Mouse (Mus musculus): ENCODE data around the gene Krtap10-4. TPM values are rescaled to one million over a fixed set of nuclear protein-coding genes. Genes with fewer than 3 reads are reported as not detected.

The Krtap10-4 gene
- polyA plus RNA-seq, 1 experiment from 2014 or later, result not detected

- Histone ChIP-seq H3K9me3 (replicated peaks; ENCODE audit: low read length) (no peaks in the 10 kb centered on the region), H3K27me3 (ENCODE audit: insufficient read depth, low read length) (no peaks in the 10 kb centered on the region), H3K27ac (no peak within 1 kb of the TSS), H3K4me1 (replicated peaks; ENCODE audit: insufficient read depth, low read length) (no peaks in the 10 kb centered on the region), H3K36me3 (ENCODE audit: insufficient read depth, low read length) (no peaks in the 10 kb centered on the region), H3K9ac (ENCODE audit: low read depth, low read length) (no peak within 1 kb of the TSS), H3K4me3 (replicated peaks; ENCODE audit: low read depth, low read length) (no peak within 1 kb of the TSS), H3K4me2 (ENCODE audit: low read length) (no peak within 1 kb of the TSS)
- ATAC-seq (replicated peaks; ENCODE audit: low FRiP score, low read depth) (no peak), DNase-seq (ENCODE audit: low spot score) (no peak)
- 66% methylated on average over 9 of the region's 9 CpGs for WGBS
- no peak for TF ChIP-seq CTCF (IDR thresholded peaks at IDR 0.05; ENCODE audit: low read depth)
Observed at GRCm38 (mm10) chr10:77852559-77852958, 25.7 kb upstream of the Krtap10-4 start, which contains the start of gene Gm10318. Gene Gm10318 (plus strand): TSS chr10:77852859.

GRCm38 (mm10) chr10:77847538-77847937 lies 20.6 kb upstream of the Krtap10-4 start:
- no peak for ATAC-seq (replicated peaks; ENCODE audit: low FRiP score, low read depth)
- WGBS, result 80% methylated on average over 2 of the region's 2 CpGs
- Histone ChIP-seq H3K27ac (no peak overlapping the region), H3K9ac (ENCODE audit: low read depth, low read length) (no peak overlapping the region), H3K9me3 (replicated peaks; ENCODE audit: low read length) (0 out of 2 replicates have a peak, but pooled peaks cover 5% of the 10 kb centered on the region), H3K4me2 (ENCODE audit: low read length) (no peak overlapping the region), H3K27me3 (ENCODE audit: insufficient read depth, low read length) (no peaks in the 10 kb centered on the region), H3K4me1 (replicated peaks; ENCODE audit: insufficient read depth, low read length) (no peaks in the 10 kb centered on the region), H3K36me3 (ENCODE audit: insufficient read depth, low read length) (no peaks in the 10 kb centered on the region), H3K4me3 (replicated peaks; ENCODE audit: low read depth, low read length) (no peak overlapping the region)
- TF ChIP-seq CTCF (IDR thresholded peaks at IDR 0.05; ENCODE audit: low read depth), result no peak
- DNase-seq (ENCODE audit: low spot score), result no peak

GRCm38 (mm10) chr10:77846961-77847360 lies 20.1 kb upstream of the Krtap10-4 start:
- Histone ChIP-seq H3K27me3 (ENCODE audit: insufficient read depth, low read length) (no peaks in the 10 kb centered on the region), H3K9ac (ENCODE audit: low read depth, low read length) (no peak overlapping the region), H3K27ac (no peak overlapping the region), H3K4me2 (ENCODE audit: low read length) (no peak overlapping the region), H3K9me3 (replicated peaks; ENCODE audit: low read length) (0 out of 2 replicates have a peak, but pooled peaks cover 5% of the 10 kb centered on the region), H3K36me3 (ENCODE audit: insufficient read depth, low read length) (no peaks in the 10 kb centered on the region), H3K4me3 (replicated peaks; ENCODE audit: low read depth, low read length) (no peak overlapping the region), H3K4me1 (replicated peaks; ENCODE audit: insufficient read depth, low read length) (no peaks in the 10 kb centered on the region)
- no peak for DNase-seq (ENCODE audit: low spot score)
- no peak for ATAC-seq (replicated peaks; ENCODE audit: low FRiP score, low read depth)
- 26% methylated on average over 2 of the region's 2 CpGs for WGBS
- no peak for TF ChIP-seq CTCF (IDR thresholded peaks at IDR 0.05; ENCODE audit: low read depth)

- H3K4me1 ChIP-seq (replicated peaks; ENCODE audit: insufficient read depth, low read length), result no peaks in the 10 kb centered on the region
- DNase-seq (ENCODE audit: low spot score) (no peak), ATAC-seq (replicated peaks; ENCODE audit: low FRiP score, low read depth) (no peak)
- 75% methylated on average over 3 of the region's 3 CpGs for WGBS
- no peak within 1 kb of the TSS for H3K4me2 ChIP-seq (ENCODE audit: low read length)
- H3K36me3 ChIP-seq (ENCODE audit: insufficient read depth, low read length), result no peaks in the 10 kb centered on the region
- no peak within 1 kb of the TSS for H3K4me3 ChIP-seq (replicated peaks; ENCODE audit: low read depth, low read length)
- no peaks in the 10 kb centered on the region for H3K27me3 ChIP-seq (ENCODE audit: insufficient read depth, low read length)
- no peak for TF ChIP-seq CTCF (IDR thresholded peaks at IDR 0.05; ENCODE audit: low read depth)
- no peak within 1 kb of the TSS for H3K9ac ChIP-seq (ENCODE audit: low read depth, low read length)
- H3K9me3 ChIP-seq (replicated peaks; ENCODE audit: low read length), result 0 out of 2 replicates have a peak, but pooled peaks cover 5% of the 10 kb centered on the region
- no peak within 1 kb of the TSS for H3K27ac ChIP-seq
Observed at GRCm38 (mm10) chr10:77846503-77846902, 19.6 kb upstream of the Krtap10-4 start, which contains the start of gene Gm36176. Gene Gm36176 (plus strand): TSS chr10:77846803.

GRCm38 (mm10) chr10:77839006-77839405 lies 12.1 kb upstream of the Krtap10-4 start:
- no peak overlapping the region for H3K4me3 ChIP-seq (replicated peaks; ENCODE audit: low read depth, low read length)
- H3K4me1 ChIP-seq (replicated peaks; ENCODE audit: insufficient read depth, low read length), result no peaks in the 10 kb centered on the region
- TF ChIP-seq CTCF (IDR thresholded peaks at IDR 0.05; ENCODE audit: low read depth), result no peak
- H3K9ac ChIP-seq (ENCODE audit: low read depth, low read length), result no peak overlapping the region
- 65% methylated on average over 6 of the region's 6 CpGs for WGBS
- no peak overlapping the region for H3K27ac ChIP-seq
- DNase-seq (ENCODE audit: low spot score), result no peak
- H3K27me3 ChIP-seq (ENCODE audit: insufficient read depth, low read length), result no peaks in the 10 kb centered on the region
- H3K9me3 ChIP-seq (replicated peaks; ENCODE audit: low read length), result 0 out of 2 replicates have a peak, but pooled peaks cover 5% of the 10 kb centered on the region
- ATAC-seq (replicated peaks; ENCODE audit: low FRiP score, low read depth), result no peak
- no peaks in the 10 kb centered on the region for H3K36me3 ChIP-seq (ENCODE audit: insufficient read depth, low read length)
- no peak overlapping the region for H3K4me2 ChIP-seq (ENCODE audit: low read length)

- no peaks in the 10 kb centered on the region for H3K4me1 ChIP-seq (replicated peaks; ENCODE audit: insufficient read depth, low read length)
- ATAC-seq (replicated peaks; ENCODE audit: low FRiP score, low read depth) (no peak), DNase-seq (ENCODE audit: low spot score) (no peak)
- no peak within 1 kb of the TSS for H3K27ac ChIP-seq
- no peaks in the 10 kb centered on the region for H3K9me3 ChIP-seq (replicated peaks; ENCODE audit: low read length)
- no peak within 1 kb of the TSS for H3K9ac ChIP-seq (ENCODE audit: low read depth, low read length)
- H3K36me3 ChIP-seq (ENCODE audit: insufficient read depth, low read length), result no peaks in the 10 kb centered on the region
- H3K4me3 ChIP-seq (replicated peaks; ENCODE audit: low read depth, low read length), result no peak within 1 kb of the TSS
- WGBS, result 65% methylated on average over 9 of the region's 9 CpGs
- no peak within 1 kb of the TSS for H3K4me2 ChIP-seq (ENCODE audit: low read length)
- no peaks in the 10 kb centered on the region for H3K27me3 ChIP-seq (ENCODE audit: insufficient read depth, low read length)
- no peak for TF ChIP-seq CTCF (IDR thresholded peaks at IDR 0.05; ENCODE audit: low read depth)
Observed at GRCm38 (mm10) chr10:77835647-77836046, 8.8 kb upstream of the Krtap10-4 start, which contains the start of gene Krtap10-10. Gene Krtap10-10 (plus strand): TSS chr10:77835947.

GRCm38 (mm10) chr10:77819203-77819602 lies 7.7 kb downstream of the Krtap10-4 start:
- Histone ChIP-seq H3K27ac (no peak overlapping the region), H3K4me2 (ENCODE audit: low read length) (no peak overlapping the region), H3K9me3 (replicated peaks; ENCODE audit: low read length) (no peaks in the 10 kb centered on the region), H3K4me3 (replicated peaks; ENCODE audit: low read depth, low read length) (no peak overlapping the region), H3K9ac (ENCODE audit: low read depth, low read length) (no peak overlapping the region), H3K36me3 (ENCODE audit: insufficient read depth, low read length) (no peaks in the 10 kb centered on the region), H3K4me1 (replicated peaks; ENCODE audit: insufficient read depth, low read length) (no peaks in the 10 kb centered on the region), H3K27me3 (ENCODE audit: insufficient read depth, low read length) (no peaks in the 10 kb centered on the region)
- DNase-seq (ENCODE audit: low spot score) (no peak), ATAC-seq (replicated peaks; ENCODE audit: low FRiP score, low read depth) (no peak)
- 42% methylated on average over 4 of the region's 4 CpGs for WGBS
- TF ChIP-seq CTCF (IDR thresholded peaks at IDR 0.05; ENCODE audit: low read depth), result no peak
